Mouse (Mus musculus): ENCODE measurements around the gene Tmem206.

Tmem206 gene

GRCm38 (mm10) chr1:191325726-191326232 is at the start of gene Tmem206:
TSS of gene Tmem206 (plus strand) at chr1:191325912.
- peak; percentile 91 to 95 for DNase-seq

- no peak for DNase-seq
These were observed 49.5 kb upstream of the Tmem206 start for GRCm38 (mm10) chr1:191276181-191276580.

- DNase-seq = peak; percentile 67 to 78
These were observed 48.1 kb upstream of the Tmem206 start for GRCm38 (mm10) chr1:191277549-191278059.

GRCm38 (mm10) chr1:191278324-191278723 is 47.4 kb upstream of the Tmem206 start:
- no peak for DNase-seq

- DNase-seq = no peak
These were observed 44.5 kb upstream of the Tmem206 start for GRCm38 (mm10) chr1:191281171-191281570.

DNA sequence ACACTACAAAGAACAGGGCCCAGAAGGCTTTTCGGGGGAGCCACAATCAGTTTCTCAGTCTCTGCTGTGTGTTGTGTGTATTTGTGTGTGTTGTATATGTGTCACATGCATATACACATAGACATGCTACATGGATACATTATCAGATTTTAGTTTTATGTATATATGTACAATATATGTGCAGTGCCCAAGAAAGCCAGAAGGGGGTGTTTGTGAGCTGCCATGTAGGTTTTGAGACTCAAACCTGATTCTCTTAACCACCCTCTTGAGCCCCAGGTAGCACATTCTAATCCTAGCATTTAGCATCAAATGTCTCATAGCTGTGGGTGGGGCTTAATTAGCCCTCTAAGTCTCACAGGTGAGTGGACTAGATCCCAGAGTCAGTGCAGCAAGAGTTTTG is 43.4 kb upstream of the Tmem206 start:
- DNase-seq = no peak

- DNase-seq = no peak
These were observed 42.3 kb upstream of the Tmem206 start for GRCm38 (mm10) chr1:191283110-191284040.

GRCm38 (mm10) chr1:191284502-191284901 is 41.2 kb upstream of the Tmem206 start:
- DNase-seq = no peak

DNA sequence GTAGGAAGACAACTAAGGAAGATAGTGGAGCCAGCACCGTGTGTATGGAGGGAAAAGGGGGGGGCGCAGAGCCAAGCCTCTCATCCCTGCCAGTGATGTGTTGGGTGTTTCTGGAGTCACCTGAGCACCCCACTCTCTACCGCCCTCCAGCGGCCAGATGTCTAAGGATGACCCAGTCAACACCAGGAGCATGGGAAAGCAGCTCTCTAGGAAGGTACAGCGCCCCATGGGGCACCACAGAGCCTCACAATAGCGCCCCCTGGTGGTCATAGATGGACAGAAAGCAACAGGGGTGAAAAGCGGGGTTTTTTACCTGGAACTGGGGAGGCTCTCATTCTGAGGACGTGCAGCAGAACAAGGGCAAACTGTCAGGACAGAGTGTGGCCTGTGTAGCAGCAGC is 37.0 kb upstream of the Tmem206 start:
- DNase-seq = peak in 1 of 2 experiments; percentile 56

GRCm38 (mm10) chr1:191292348-191292747 is 33.4 kb upstream of the Tmem206 start:
- DNase-seq = peak; percentile 65 to 78

DNA sequence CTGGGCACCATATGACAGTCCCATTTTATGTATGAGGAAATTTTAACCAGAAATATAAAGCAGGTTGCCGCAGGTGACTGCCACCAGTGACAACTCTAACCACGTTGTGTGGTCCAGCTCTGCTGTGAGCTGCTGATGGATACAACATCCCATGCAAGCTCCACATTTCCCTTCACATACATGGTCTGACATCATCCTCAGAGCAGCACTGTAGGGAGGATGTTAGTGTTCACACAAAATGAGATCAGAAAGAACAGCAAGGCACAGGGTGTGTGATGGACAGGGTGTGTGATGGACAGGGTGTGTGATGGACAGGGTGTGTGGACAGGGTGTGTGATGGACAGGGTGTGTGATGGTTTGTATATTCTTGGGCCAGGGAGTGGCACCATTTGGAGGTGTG is 32.7 kb upstream of the Tmem206 start:
- no peak for DNase-seq

DNA sequence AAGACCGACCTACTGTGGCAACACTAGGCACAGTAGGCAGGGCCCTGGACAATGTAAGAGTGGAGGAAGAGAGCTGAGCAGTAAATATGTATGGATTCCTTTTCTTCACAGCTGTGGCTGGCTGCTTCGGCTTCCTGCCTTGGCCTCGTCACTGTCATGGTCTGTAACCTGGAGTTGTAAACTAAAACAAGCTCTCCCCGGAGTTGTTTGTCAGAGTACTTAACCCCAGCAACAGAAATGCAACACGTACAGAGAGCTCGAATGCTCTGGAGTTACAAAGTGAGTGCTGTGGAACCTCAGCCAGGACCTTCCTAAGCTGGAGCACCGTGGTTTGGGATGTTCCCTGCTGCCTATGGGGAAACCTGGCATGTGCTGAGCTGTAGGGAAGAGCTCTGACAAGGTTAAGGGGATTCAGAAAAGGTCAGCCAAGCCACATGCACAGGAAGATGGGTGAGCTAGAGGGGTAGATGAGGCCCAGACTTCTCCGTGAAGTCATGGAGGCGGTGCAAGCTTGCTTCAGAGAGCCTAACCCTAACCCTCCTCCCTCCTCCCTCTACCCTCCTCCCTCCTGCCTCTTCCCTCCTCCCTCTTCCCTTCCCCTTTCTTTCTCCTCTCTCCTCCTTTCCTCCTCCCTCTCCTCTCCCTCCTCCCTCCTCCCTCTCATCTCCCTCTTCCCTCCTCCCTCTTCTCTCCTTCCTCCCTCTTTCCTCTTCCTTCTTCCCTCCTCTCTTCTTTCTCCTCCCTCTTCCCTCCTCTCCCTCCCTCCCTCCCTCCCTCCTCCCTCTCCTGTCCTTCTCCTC is 31.5 kb upstream of the Tmem206 start:
- DNase-seq = no peak

DNA sequence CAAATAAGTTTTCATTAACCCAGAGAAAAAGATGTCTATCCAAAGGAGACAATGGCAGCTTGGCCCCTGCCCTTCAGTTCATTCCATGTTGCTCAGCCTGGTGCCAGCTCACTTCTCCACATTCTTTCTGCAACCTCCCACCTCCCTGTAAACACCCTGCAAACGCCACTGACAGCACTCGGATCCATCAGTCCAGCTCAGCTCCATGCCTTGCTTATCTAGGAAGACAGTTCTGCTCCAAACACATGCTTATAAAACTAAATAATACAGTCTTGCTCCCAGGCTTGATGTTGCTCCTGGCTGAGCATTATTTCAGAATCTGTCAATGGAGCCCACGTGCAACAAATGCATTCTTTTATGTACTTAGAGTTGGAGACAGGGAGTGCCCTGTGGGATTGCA is 29.9 kb upstream of the Tmem206 start:
- DNase-seq = no peak

DNA sequence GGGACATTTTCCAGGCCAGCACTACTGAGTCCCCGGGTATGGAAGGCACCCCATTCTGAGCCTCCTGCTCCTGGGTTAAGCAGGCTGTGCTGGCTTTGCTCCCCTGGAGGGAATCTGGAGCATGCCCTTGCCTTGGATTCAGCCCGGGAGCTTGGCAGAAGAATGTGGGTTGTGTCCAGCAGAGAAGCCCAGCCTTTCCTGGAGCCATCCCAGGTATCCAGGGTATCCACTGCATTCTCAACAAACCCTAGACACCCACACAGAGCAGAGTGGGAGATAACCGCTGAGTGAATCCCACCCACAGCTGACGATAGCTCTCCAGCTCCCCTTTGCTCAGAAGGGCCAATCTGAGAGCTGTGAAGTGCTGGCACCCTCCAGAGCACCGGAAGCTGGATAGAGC is 29.3 kb upstream of the Tmem206 start:
- peak; percentile 60 to 64 for DNase-seq

DNA sequence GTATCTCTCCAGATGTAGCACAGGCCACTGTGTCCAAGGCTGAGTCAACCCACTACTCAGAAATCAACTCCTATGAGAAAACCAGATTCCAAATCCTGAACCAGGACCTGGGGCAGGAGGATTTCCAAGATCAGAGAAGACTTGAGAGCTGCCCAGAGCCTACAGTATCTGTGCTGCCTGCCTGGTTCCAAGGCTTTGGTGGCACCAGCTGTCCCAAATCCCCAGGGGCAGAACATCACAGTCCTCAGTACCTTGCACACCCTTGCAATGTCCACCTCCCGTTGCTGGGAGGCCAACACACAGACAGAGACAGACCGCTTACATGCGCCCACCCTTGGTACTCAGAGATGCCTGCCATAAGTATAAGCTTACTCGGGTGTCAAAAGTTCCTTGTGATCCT is 27.4 kb upstream of the Tmem206 start:
- DNase-seq = no peak

DNA sequence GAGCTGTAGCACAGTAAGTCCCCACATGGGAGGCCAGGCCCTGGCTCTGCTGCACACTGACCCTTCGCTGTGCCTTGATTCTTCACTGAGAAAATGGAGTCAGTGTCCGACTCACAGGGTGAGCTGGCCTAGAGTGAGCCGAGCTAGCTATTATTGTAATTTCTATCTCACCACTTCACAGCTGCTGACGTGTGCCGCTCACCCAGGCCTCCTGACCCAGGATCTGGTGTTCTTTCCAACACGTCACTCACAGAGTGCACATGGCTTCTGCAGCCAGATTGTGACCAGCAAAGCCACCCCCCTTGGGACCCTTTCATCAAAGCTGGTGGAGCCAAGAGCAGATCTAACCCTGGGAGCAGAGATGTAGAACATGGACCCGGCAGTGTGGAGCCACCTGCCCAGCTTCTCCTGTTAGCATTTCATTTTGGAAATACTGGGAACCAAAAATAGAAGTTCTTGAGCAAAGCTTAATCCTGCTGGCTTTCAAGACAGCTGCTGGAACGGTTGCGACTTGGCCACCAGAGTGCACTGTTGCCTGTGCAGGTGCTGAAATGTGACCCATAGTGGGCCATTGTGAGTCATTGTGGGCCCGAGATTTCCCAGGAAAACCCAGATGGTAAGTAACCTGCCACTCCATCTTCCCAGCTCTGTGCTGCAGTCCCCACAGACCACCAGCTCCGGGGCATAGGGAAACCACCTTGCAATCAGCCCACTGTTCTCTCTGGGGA is 26.3 kb upstream of the Tmem206 start:
- DNase-seq = peak in 1 of 2 experiments; percentile 55

GRCm38 (mm10) chr1:191301903-191302302 is 23.8 kb upstream of the Tmem206 start:
- DNase-seq = no peak

- DNase-seq = no peak
These were observed 22.0 kb upstream of the Tmem206 start for GRCm38 (mm10) chr1:191303736-191304135.

GRCm38 (mm10) chr1:191304216-191304615 is 21.5 kb upstream of the Tmem206 start:
- DNase-seq = no peak

DNA sequence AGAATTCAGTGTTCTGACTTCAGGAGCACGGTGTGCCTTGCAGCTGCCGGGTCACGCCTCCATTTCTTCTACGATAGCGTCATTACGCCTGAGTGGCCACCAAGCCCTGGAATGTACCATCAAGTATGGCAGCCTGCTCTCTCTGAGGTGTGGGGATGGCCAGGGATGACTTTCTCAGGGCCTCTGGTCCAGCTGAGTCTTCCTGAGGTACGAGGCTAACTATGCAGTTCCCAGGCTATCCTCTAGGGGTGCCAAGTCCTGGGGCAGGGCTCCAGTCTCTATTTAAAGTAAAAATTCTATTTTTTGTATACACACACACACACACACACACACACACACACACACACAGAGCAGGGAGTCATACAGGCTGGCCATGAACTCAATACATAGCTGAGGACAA is 20.1 kb upstream of the Tmem206 start:
- DNase-seq = no peak

DNA sequence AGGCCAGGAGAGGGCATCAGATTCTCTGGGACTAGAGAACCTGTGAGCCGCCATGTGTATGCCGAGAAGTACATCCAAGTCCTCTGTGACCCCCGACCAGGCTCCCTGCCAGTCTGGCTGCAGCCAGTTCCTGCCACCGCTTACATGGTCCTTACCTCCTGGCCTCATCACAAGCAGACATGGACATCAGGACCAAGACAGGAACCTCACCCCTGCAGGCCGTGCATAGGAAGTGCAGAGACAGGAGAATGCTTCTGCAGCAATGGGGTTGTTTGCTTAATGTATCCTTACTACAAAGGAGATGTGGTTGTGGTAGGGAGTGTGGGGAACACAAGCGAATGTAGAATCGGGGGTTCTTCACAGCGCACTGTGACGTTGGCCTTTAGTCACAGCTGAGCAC is 19.4 kb upstream of the Tmem206 start:
- no peak for DNase-seq

DNA sequence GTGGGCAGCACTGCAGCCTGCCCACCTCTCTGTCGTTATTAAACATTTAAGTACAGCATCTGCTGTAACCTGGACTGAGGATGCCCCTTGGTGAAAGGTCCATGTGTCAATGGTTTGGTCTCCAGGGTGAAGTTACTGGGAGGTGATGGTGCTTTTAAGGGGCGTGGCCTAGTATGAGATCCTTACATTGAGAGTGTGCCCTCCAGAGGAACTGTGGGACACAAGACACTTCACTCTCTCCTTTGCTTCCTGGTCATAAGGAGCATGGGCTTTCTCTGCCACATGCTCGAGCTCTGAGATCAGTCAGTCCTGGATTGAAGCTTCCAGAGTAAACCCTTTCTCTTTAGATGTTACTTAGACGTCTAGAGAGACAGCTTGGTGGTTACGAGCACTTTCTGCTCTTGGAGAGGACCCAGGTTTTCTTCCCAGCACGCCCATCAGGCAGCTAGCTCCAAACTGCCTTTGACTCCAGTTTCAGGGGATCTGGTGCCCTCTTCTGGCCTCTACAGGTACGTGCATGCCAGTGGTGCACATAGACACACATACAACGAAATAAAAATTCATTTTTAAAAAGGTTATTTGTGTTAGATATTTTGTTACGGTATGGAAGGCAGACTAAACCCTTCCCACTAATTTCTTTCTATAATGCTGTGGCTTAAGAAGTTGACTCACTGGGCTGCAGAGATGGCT is 17.8 kb upstream of the Tmem206 start:
- DNase-seq = no peak
